Mouse (Mus musculus): Measurements from ENCODE around the gene Ryk. TPM values are rescaled to one million over a fixed set of nuclear protein-coding genes. Genes with fewer than 3 reads are reported as not detected.

Gene Ryk
- polyA plus RNA-seq, 1 experiment = 68.9 TPM

DNA sequence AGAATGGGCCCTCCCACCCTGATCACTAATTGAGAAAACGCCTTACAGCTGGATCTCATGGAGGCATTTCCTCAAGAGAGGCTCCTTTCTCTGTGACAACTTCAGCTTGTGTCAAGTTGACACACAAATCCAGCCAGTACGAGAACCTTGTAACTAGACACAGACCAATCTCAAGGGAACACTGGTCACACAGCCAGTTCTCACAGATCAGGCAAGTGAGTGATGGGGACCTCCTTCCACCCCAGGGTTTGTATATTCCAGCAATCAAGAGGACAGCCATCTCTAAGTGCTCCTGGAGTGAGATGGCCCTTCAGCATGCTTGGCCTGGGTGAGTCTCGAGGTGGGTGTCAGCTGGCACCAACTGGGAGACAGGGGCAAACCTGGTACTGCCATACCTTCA, 121.1 kb downstream of the Ryk start:
- TF ChIP-seq REST (IDR thresholded peaks at IDR 0.05; ENCODE audit: insufficient read depth, insufficient read length) (no peak), CEBPB (IDR thresholded peaks at IDR 0.05; ENCODE audit: insufficient read depth, poor library complexity, severe bottlenecking) (no peak), TCF3 (IDR thresholded peaks at IDR 0.05; ENCODE audit: insufficient read length, low read depth) (no peak), POLR2A (IDR thresholded peaks at IDR 0.05; ENCODE audit: insufficient read length, low read depth) (no peak)
- Histone ChIP-seq H3K27me3 (ENCODE audit: control insufficient read depth, insufficient read depth, insufficient read length) (no peaks in the 10 kb centered on the region), H3K4me2 (ENCODE audit: low read depth) (no peak overlapping the region), H3K4me3 (no peak overlapping the region), H3K36me3 (ENCODE audit: control insufficient read depth, insufficient read depth) (no peaks in the 10 kb centered on the region), H3ac (ENCODE audit: control insufficient read depth, insufficient read length) (no peak overlapping the region), H3K79me2 (ENCODE audit: control insufficient read depth, insufficient read depth) (no peaks in the 10 kb centered on the region)

Other genes with a start within 250 kb of the Ryk start
- gene Anapc13, start 208.6 kb upstream of the Ryk start, polyA plus RNA-seq (2012; fragmentation: generic; extraction: Trizol) = 144 TPM
- 8.8 TPM for gene Cep63, start 208.4 kb upstream of the Ryk start, polyA plus RNA-seq (2012; fragmentation: generic; extraction: Trizol)
- gene Amotl2, start 118.2 kb upstream of the Ryk start, polyA plus RNA-seq (2012; fragmentation: generic; extraction: Trizol) = 67.2 TPM
- gene Slco2a1, start 153.8 kb downstream of the Ryk start, polyA plus RNA-seq (2012; fragmentation: generic; extraction: Trizol) = 0.12 TPM